Mouse (Mus musculus): ENCODE results near the gene Exosc2. TPM values are rescaled to one million over a fixed set of nuclear protein-coding genes. Genes with fewer than 3 reads are reported as not detected.
A peak's percentile ranks its signal among the peaks of the same experiment; 100 is the strongest.

Gene Exosc2
- total and polyA plus RNA-seq, 3 experiments: 128 to 219 (median 172) TPM

DNA sequence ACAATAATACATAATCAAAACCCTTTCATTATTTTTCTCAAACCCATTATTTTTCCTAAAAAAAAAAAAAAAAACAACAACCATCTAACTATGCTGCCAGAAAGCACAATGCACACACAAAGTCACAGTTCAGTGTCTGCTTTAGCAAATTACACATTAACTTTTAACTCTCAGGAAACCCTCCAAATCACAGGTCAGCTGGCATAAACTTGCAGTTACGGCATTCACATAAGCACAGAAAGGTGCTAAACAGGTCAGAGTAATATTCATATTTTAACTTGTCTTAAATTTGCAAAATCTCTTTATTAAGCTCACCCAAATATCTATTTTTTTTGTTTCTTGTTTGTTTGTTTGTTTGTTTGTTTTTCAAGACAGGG is 6.7 kb upstream of the Exosc2 start:
- Histone ChIP-seq H3K9me3 (replicated peaks; ENCODE audit: insufficient read depth, low read length) (no peaks in the 10 kb centered on the region), H3K36me3 (ENCODE audit: control insufficient read depth in 1 of 2, insufficient read depth in 2 of 2, low read length in 2 of 2) (no peaks in the 10 kb centered on the region), H3K27ac (ENCODE audit: control insufficient read depth, low read depth, low read length) (no peak overlapping the region), H3K4me3 (ENCODE audit: control insufficient read depth in 1 of 2, insufficient read depth in 1 of 2, low read depth in 2 of 2, low read length in 2 of 2) (no peak overlapping the region), H3K9ac (ENCODE audit: control insufficient read depth, low read depth, low read length, poor library complexity, severe bottlenecking) (no peak overlapping the region), H3K79me2 (ENCODE audit: control insufficient read depth, insufficient read depth, low read length, poor library complexity) (no peaks in the 10 kb centered on the region), H3K27me3 (ENCODE audit: control insufficient read depth in 1 of 2, insufficient read depth in 2 of 2, low read length in 2 of 2) (0 out of 4 replicates have a peak, but pooled peaks cover under 1 to 3% of the 10 kb centered on the region in 2 experiments), H3K4me1 (ENCODE audit: control insufficient read depth in 1 of 2, insufficient read depth in 2 of 2, low read length in 2 of 2) (no peaks in the 10 kb centered on the region)
- TF ChIP-seq CHD1 (IDR thresholded peaks at IDR 0.05; ENCODE audit: low read depth, low read length) (no peak), E2F4 (IDR thresholded peaks at IDR 0.05; ENCODE audit: borderline replicate concordance, low read depth, low read length) (no peak), EP300 (IDR thresholded peaks at IDR 0.05; ENCODE audit: low read depth in 1 of 2, low read length in 2 of 2) (no peak), SMC3 (IDR thresholded peaks at IDR 0.05; ENCODE audit: low read depth, low read length) (no peak), ZC3H11A (IDR thresholded peaks at IDR 0.05; ENCODE audit: low read depth, low read length) (no peak), JUND (IDR thresholded peaks at IDR 0.05; ENCODE audit: low read depth, low read length) (no peak), ETS1 (IDR thresholded peaks at IDR 0.05; ENCODE audit: low read depth, low read length) (no peak)
- no peak for DNase-seq (ENCODE audit: low read depth, low spot score)

DNA sequence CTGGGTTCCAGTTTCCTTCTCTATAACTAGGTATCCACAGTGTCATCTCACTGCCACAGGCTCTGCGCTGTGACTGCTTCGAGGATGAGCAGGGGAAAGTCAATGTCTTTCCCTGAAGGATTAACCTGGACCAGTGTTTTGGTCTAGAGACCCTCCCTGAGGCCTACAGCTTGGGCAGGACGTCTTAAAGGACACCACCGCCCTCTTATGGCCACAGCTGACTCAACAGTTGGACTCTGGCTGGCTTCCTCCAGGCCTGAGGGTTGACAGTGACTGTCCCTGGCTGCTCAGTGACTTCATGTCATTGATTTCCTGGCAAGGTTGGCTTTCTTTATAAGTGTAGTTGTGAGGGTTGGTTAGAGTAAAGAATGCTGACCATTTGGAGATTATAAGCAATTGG is 3.2 kb upstream of the Exosc2 start:
- H3K9me3 ChIP-seq (replicated peaks; ENCODE audit: insufficient read depth, low read length): no peaks in the 10 kb centered on the region
- no peak overlapping the region for H3K4me3 ChIP-seq (ENCODE audit: control insufficient read depth in 1 of 2, insufficient read depth in 1 of 2, low read depth in 2 of 2, low read length in 2 of 2)
- H3K4me1 ChIP-seq (ENCODE audit: control insufficient read depth in 1 of 2, insufficient read depth in 2 of 2, low read length in 2 of 2): peaks cover 5 to 13% of the 10 kb centered on the region in 2 experiments
- DNase-seq (ENCODE audit: low read depth, low spot score): no peak
- TF ChIP-seq POLR2AphosphoS2 (IDR thresholded peaks at IDR 0.05; ENCODE audit: low read length): no peak
- peak; percentile 58 for TF ChIP-seq RAD21 (IDR thresholded peaks at IDR 0.05; ENCODE audit: low read depth, low read length)
- TF ChIP-seq SMC3 (IDR thresholded peaks at IDR 0.05; ENCODE audit: low read depth, low read length): peak; percentile 53
- peak; percentile 31 to 62 (median 62); a peak in 5 of 6 replicates for TF ChIP-seq CTCF (IDR thresholded peaks at IDR 0.05 in 2 of 3, conservative IDR thresholded peaks at IDR 0.05 in 1 of 3; ENCODE audit: control insufficient read depth in 1 of 3, insufficient read depth in 1 of 3, low read depth in 2 of 3, low read length in 3 of 3, poor library complexity in 1 of 3, severe bottlenecking in 1 of 3)
- TF ChIP-seq POLR2A (IDR thresholded peaks at IDR 0.05; ENCODE audit: control insufficient read depth in 1 of 2, insufficient read depth in 1 of 2, low read depth in 1 of 2, low read length in 2 of 2, poor library complexity in 1 of 2): no peak
- H3K27me3 ChIP-seq (ENCODE audit: control insufficient read depth in 1 of 2, insufficient read depth in 2 of 2, low read length in 2 of 2): no peaks in the 10 kb centered on the region
- H3K9ac ChIP-seq (ENCODE audit: control insufficient read depth, low read depth, low read length, poor library complexity, severe bottlenecking): no peak overlapping the region
- peaks cover 0 to 9% of the 10 kb centered on the region in 2 experiments; a peak in 2 of 4 replicates for H3K36me3 ChIP-seq (ENCODE audit: control insufficient read depth in 1 of 2, insufficient read depth in 2 of 2, low read length in 2 of 2)
- peaks cover 14% of the 10 kb centered on the region for H3K79me2 ChIP-seq (ENCODE audit: control insufficient read depth, insufficient read depth, low read length, poor library complexity)
- H3K27ac ChIP-seq (ENCODE audit: control insufficient read depth, low read depth, low read length): no peak overlapping the region

DNA sequence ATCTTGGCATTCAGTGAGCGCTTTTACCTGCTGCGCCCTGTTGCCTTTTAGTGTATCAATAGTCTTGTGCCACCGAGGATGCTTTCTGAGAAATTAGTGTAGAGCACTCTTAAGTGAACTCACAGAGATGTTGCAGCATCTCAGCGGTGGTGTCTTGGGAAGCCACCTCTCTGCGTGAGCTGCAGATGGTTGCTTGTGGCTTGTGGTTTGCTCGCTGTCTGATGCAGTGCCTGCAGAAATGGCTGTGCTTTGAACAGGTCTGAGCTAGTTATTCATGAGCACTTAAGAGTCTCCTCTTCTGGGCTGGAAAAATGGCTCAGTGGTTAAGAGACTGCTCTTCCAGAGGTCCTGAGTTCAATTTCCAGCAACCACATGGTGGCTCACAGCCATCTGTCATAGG is 8.1 kb downstream of the Exosc2 start:
- no peak for DNase-seq (ENCODE audit: low read depth, low spot score)

More for the DNA sequence above, 8.1 kb downstream of the Exosc2 start:
- Histone ChIP-seq H3K36me3 (ENCODE audit: control insufficient read depth in 1 of 2, insufficient read depth in 2 of 2, low read length in 2 of 2) (peaks cover 1 to 21% of the 10 kb centered on the region in 2 experiments; a peak in 3 of 4 replicates), H3K9me3 (replicated peaks; ENCODE audit: insufficient read depth, low read length) (no peaks in the 10 kb centered on the region), H3K27ac (ENCODE audit: control insufficient read depth, low read depth, low read length) (no peak overlapping the region), H3K79me2 (ENCODE audit: control insufficient read depth, insufficient read depth, low read length, poor library complexity) (peaks cover 5% of the 10 kb centered on the region; the same call in 1 of the 2 replicates), H3K4me1 (ENCODE audit: control insufficient read depth in 1 of 2, insufficient read depth in 2 of 2, low read length in 2 of 2) (peaks cover 0 to under 1% of the 10 kb centered on the region in 2 experiments; a peak in 2 of 4 replicates), H3K9ac (ENCODE audit: control insufficient read depth, low read depth, low read length, poor library complexity, severe bottlenecking) (no peak overlapping the region), H3K4me3 (ENCODE audit: control insufficient read depth in 1 of 2, insufficient read depth in 1 of 2, low read depth in 2 of 2, low read length in 2 of 2) (no peak overlapping the region), H3K27me3 (ENCODE audit: control insufficient read depth in 1 of 2, insufficient read depth in 2 of 2, low read length in 2 of 2) (no peaks in the 10 kb centered on the region)
- TF ChIP-seq USF2 (IDR thresholded peaks at IDR 0.05; ENCODE audit: borderline replicate concordance in 1 of 2, insufficient read depth in 1 of 2, low read depth in 1 of 2, low read length in 2 of 2) (no peak), ZNF384 (IDR thresholded peaks at IDR 0.05; ENCODE audit: low read depth, low read length) (no peak), CTCF (IDR thresholded peaks at IDR 0.05 in 2 of 3, conservative IDR thresholded peaks at IDR 0.05 in 1 of 3; ENCODE audit: control insufficient read depth in 1 of 3, insufficient read depth in 1 of 3, low read depth in 2 of 3, low read length in 3 of 3, poor library complexity in 1 of 3, severe bottlenecking in 1 of 3) (no peak), KAT2A (conservative IDR thresholded peaks at IDR 0.05; ENCODE audit: low read depth, low read length) (no peak), GATA1 (IDR thresholded peaks at IDR 0.05; ENCODE audit: low read depth, low read length) (no peak), MYC (IDR thresholded peaks at IDR 0.05; ENCODE audit: low read depth, low read length) (no peak), SMC3 (IDR thresholded peaks at IDR 0.05; ENCODE audit: low read depth, low read length) (no peak), ELF1 (IDR thresholded peaks at IDR 0.05; ENCODE audit: low read depth, low read length) (no peak), HCFC1 (IDR thresholded peaks at IDR 0.05; ENCODE audit: low read depth, low read length) (no peak), MAFK (IDR thresholded peaks at IDR 0.05; ENCODE audit: borderline replicate concordance, low read depth, low read length) (no peak), ETS1 (IDR thresholded peaks at IDR 0.05; ENCODE audit: low read depth, low read length) (no peak), UBTF (IDR thresholded peaks at IDR 0.05; ENCODE audit: borderline replicate concordance, insufficient read depth, low read depth, low read length) (no peak)

All from MEL (cell line).